Mouse (Mus musculus): Measurements from ENCODE around the gene Sdk1. TPM values are rescaled to one million over a fixed set of nuclear protein-coding genes. Genes with fewer than 3 reads are reported as not detected.

Sdk1 gene
- total and polyA plus RNA-seq, 3 experiments = not detected

DNA sequence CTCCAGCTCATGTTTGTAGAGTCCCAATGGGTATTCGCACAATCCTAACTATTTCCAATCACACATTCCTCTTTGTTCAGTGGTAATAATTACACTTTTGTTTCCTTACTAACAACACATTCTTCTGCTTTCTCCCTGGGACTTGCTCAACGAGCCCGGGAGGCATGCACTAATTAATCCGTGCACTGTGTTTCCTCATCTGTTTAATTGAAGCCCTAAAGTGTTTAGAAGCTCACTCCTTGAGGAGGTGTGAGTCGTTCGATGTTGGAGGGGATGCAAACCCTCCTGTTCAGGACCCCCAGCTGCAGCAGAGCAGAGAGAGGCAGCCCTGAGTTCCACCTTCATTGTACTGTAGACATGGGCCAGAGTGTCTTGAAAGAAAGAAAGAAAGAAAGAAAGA lies 452.4 kb downstream of the Sdk1 start:
- no peak overlapping the region for H3K4me3 ChIP-seq (ENCODE audit: control insufficient read depth in 1 of 2, insufficient read depth in 1 of 2, low read depth in 2 of 2, low read length in 2 of 2)
- H3K9me3 ChIP-seq (replicated peaks; ENCODE audit: insufficient read depth, low read length) = no peaks in the 10 kb centered on the region
- DNase-seq (ENCODE audit: low read depth, low spot score) = no peak
- H3K79me2 ChIP-seq (ENCODE audit: control insufficient read depth, insufficient read depth, low read length, poor library complexity) = no peaks in the 10 kb centered on the region
- no peaks in the 10 kb centered on the region for H3K36me3 ChIP-seq (ENCODE audit: control insufficient read depth in 1 of 2, insufficient read depth in 2 of 2, low read length in 2 of 2)
- no peak overlapping the region for H3K27ac ChIP-seq (ENCODE audit: control insufficient read depth, low read depth, low read length)
- no peak overlapping the region for H3K9ac ChIP-seq (ENCODE audit: control insufficient read depth, low read depth, low read length, poor library complexity, severe bottlenecking)
- H3K27me3 ChIP-seq (ENCODE audit: control insufficient read depth in 1 of 2, insufficient read depth in 2 of 2, low read length in 2 of 2) = no peaks in the 10 kb centered on the region
- TF ChIP-seq MAFK (IDR thresholded peaks at IDR 0.05; ENCODE audit: borderline replicate concordance, low read depth, low read length) (no peak), UBTF (IDR thresholded peaks at IDR 0.05; ENCODE audit: borderline replicate concordance, insufficient read depth, low read depth, low read length) (no peak), MAX (IDR thresholded peaks at IDR 0.05; ENCODE audit: low read length) (no peak), MYB (IDR thresholded peaks at IDR 0.05; ENCODE audit: low read depth, low read length) (no peak), GATA1 (IDR thresholded peaks at IDR 0.05; ENCODE audit: low read depth, low read length) (no peak)
- no peaks in the 10 kb centered on the region for H3K4me1 ChIP-seq (ENCODE audit: control insufficient read depth in 1 of 2, insufficient read depth in 2 of 2, low read length in 2 of 2)

DNA sequence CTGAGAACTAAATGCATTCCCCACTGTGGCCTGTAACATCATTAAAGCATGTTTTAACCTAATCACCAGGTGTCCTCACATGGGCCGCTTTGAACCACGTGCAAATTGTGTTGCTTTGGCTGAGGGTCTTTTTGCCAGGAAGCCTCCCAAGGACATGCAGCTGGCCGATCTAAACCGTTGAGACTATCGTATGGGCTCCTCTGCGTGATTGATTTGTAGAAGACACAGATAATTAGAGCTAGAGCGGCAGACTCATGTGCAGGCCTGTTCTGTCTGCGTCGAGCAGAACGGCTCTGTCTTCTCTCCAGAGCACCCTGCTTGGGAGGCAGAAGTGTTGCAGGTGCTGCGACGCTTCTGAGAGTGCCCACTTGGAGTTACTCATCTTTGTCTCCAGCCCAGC lies 453.6 kb downstream of the Sdk1 start:
- DNase-seq (ENCODE audit: low read depth, low spot score) = no peak
- Histone ChIP-seq H3K79me2 (ENCODE audit: control insufficient read depth, insufficient read depth, low read length, poor library complexity) (no peaks in the 10 kb centered on the region), H3K36me3 (ENCODE audit: control insufficient read depth in 1 of 2, insufficient read depth in 2 of 2, low read length in 2 of 2) (no peaks in the 10 kb centered on the region), H3K9me3 (replicated peaks; ENCODE audit: insufficient read depth, low read length) (no peaks in the 10 kb centered on the region), H3K9ac (ENCODE audit: control insufficient read depth, low read depth, low read length, poor library complexity, severe bottlenecking) (no peak overlapping the region), H3K4me1 (ENCODE audit: control insufficient read depth in 1 of 2, insufficient read depth in 2 of 2, low read length in 2 of 2) (no peaks in the 10 kb centered on the region), H3K27me3 (ENCODE audit: control insufficient read depth in 1 of 2, insufficient read depth in 2 of 2, low read length in 2 of 2) (no peaks in the 10 kb centered on the region), H3K4me3 (ENCODE audit: control insufficient read depth in 1 of 2, insufficient read depth in 1 of 2, low read depth in 2 of 2, low read length in 2 of 2) (no peak overlapping the region), H3K27ac (ENCODE audit: control insufficient read depth, low read depth, low read length) (no peak overlapping the region)
- no peak for TF ChIP-seq NRF1 (IDR thresholded peaks at IDR 0.05; ENCODE audit: insufficient read depth, low read depth, low read length, poor library complexity, severe bottlenecking)
- no peak for TF ChIP-seq MEF2A (IDR thresholded peaks at IDR 0.05; ENCODE audit: extremely low read depth, insufficient replicate concordance, low read depth, low read length, poor library complexity, severe bottlenecking)
- TF ChIP-seq CTCF (IDR thresholded peaks at IDR 0.05 in 2 of 3, conservative IDR thresholded peaks at IDR 0.05 in 1 of 3; ENCODE audit: control insufficient read depth in 1 of 3, insufficient read depth in 1 of 3, low read depth in 2 of 3, low read length in 3 of 3, poor library complexity in 1 of 3, severe bottlenecking in 1 of 3) = no peak
- TF ChIP-seq MXI1 (IDR thresholded peaks at IDR 0.05; ENCODE audit: low read depth, low read length) = no peak
- TF ChIP-seq TBP (IDR thresholded peaks at IDR 0.05; ENCODE audit: low read depth, low read length) = no peak
- no peak for TF ChIP-seq MAZ (IDR thresholded peaks at IDR 0.05; ENCODE audit: low read depth, low read length)
- no peak for TF ChIP-seq POLR2AphosphoS2 (IDR thresholded peaks at IDR 0.05; ENCODE audit: low read length)
- TF ChIP-seq ELF1 (IDR thresholded peaks at IDR 0.05; ENCODE audit: low read depth, low read length) = no peak
- no peak for TF ChIP-seq GATA1 (IDR thresholded peaks at IDR 0.05; ENCODE audit: low read depth, low read length)
- no peak for TF ChIP-seq ZKSCAN1 (IDR thresholded peaks at IDR 0.05; ENCODE audit: low read depth, low read length)

DNA sequence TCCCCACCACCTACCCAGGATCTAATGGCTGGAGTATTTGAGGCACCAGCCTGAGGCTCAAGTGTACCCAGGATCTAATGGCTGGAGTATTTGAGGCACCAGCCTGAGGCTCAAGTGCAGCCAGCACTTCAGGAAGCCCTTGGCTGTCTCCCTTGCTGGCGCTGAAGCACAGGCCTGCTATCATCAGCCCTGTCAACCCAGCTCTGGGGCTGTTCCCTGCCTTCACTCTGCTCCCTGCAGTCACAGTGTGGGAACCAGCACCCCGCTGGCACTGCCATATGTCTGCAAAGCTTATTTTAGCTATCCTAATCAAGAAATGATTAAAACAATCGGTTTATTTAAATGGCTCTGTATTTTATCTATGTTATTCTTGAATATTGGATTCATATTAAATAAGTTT lies 457.1 kb downstream of the Sdk1 start:
- Histone ChIP-seq H3K27me3 (ENCODE audit: control insufficient read depth in 1 of 2, insufficient read depth in 2 of 2, low read length in 2 of 2) (no peaks in the 10 kb centered on the region), H3K9me3 (replicated peaks; ENCODE audit: insufficient read depth, low read length) (no peaks in the 10 kb centered on the region), H3K9ac (ENCODE audit: control insufficient read depth, low read depth, low read length, poor library complexity, severe bottlenecking) (no peak overlapping the region), H3K36me3 (ENCODE audit: control insufficient read depth in 1 of 2, insufficient read depth in 2 of 2, low read length in 2 of 2) (no peaks in the 10 kb centered on the region), H3K4me1 (ENCODE audit: control insufficient read depth in 1 of 2, insufficient read depth in 2 of 2, low read length in 2 of 2) (no peaks in the 10 kb centered on the region), H3K4me3 (ENCODE audit: control insufficient read depth in 1 of 2, insufficient read depth in 1 of 2, low read depth in 2 of 2, low read length in 2 of 2) (no peak overlapping the region), H3K27ac (ENCODE audit: control insufficient read depth, low read depth, low read length) (no peak overlapping the region), H3K79me2 (ENCODE audit: control insufficient read depth, insufficient read depth, low read length, poor library complexity) (no peaks in the 10 kb centered on the region)
- no peak for DNase-seq (ENCODE audit: low read depth, low spot score)
- no peak for TF ChIP-seq USF1 (IDR thresholded peaks at IDR 0.05; ENCODE audit: low read depth, low read length)
- no peak for TF ChIP-seq ETS1 (IDR thresholded peaks at IDR 0.05; ENCODE audit: low read depth, low read length)
- no peak for TF ChIP-seq E2F4 (IDR thresholded peaks at IDR 0.05; ENCODE audit: borderline replicate concordance, low read depth, low read length)
- no peak for TF ChIP-seq ELF1 (IDR thresholded peaks at IDR 0.05; ENCODE audit: low read depth, low read length)
- no peak for TF ChIP-seq MYC (IDR thresholded peaks at IDR 0.05; ENCODE audit: low read depth, low read length)
- no peak for TF ChIP-seq NELFE (IDR thresholded peaks at IDR 0.05; ENCODE audit: low read depth, low read length)
- TF ChIP-seq POLR2AphosphoS2 (IDR thresholded peaks at IDR 0.05; ENCODE audit: low read length) = no peak
- TF ChIP-seq NRF1 (IDR thresholded peaks at IDR 0.05; ENCODE audit: insufficient read depth, low read depth, low read length, poor library complexity, severe bottlenecking) = no peak
- TF ChIP-seq MAFK (IDR thresholded peaks at IDR 0.05; ENCODE audit: borderline replicate concordance, low read depth, low read length) = no peak
- TF ChIP-seq RAD21 (IDR thresholded peaks at IDR 0.05; ENCODE audit: low read depth, low read length) = no peak
- TF ChIP-seq CHD1 (IDR thresholded peaks at IDR 0.05; ENCODE audit: low read depth, low read length) = no peak
- TF ChIP-seq ZC3H11A (IDR thresholded peaks at IDR 0.05; ENCODE audit: low read depth, low read length) = no peak
- no peak for TF ChIP-seq CHD2 (IDR thresholded peaks at IDR 0.05; ENCODE audit: low read length)
- TF ChIP-seq ZKSCAN1 (IDR thresholded peaks at IDR 0.05; ENCODE audit: low read depth, low read length) = no peak
- TF ChIP-seq UBTF (IDR thresholded peaks at IDR 0.05; ENCODE audit: borderline replicate concordance, insufficient read depth, low read depth, low read length) = no peak
- no peak for TF ChIP-seq TBP (IDR thresholded peaks at IDR 0.05; ENCODE audit: low read depth, low read length)
- TF ChIP-seq MEF2A (IDR thresholded peaks at IDR 0.05; ENCODE audit: extremely low read depth, insufficient replicate concordance, low read depth, low read length, poor library complexity, severe bottlenecking) = no peak
- no peak for TF ChIP-seq GATA1 (IDR thresholded peaks at IDR 0.05; ENCODE audit: low read depth, low read length)

Data from MEL (cell line).